In genomic region chr4:45212342-45213063, GRCm38 (mm10) we compare ENCODE assay signal across 20 mouse cellular contexts. TPM values are rescaled to one million over a fixed set of nuclear protein-coding genes. Genes with fewer than 3 reads are reported as not detected.
A peak's percentile ranks its signal among the peaks of the same experiment; 100 is the strongest.
DNase-seq lines count a peak whose midpoint lies in the region; ATAC-seq and TF ChIP-seq lines count a peak whose summit lies in the region.
"Had no signal": no experiment of that assay in that cellular context is flagged by ENCODE, and none has a peak within 500 bp of the region (broad histone marks: within the 10 kb centered on the region; RNA-seq: fewer than 3 reads in every experiment).

No protein-coding gene starts in this region.

- 58% methylated on average over 11 of the region's 11 CpGs for WGBS in hindbrain, embryonic 11.5 days
- 64% methylated on average over 11 of the region's 11 CpGs for WGBS in hindbrain, embryonic 16.5 days
- 63% methylated on average over 11 of the region's 11 CpGs for WGBS in midbrain, embryonic 14.5 days
- WGBS in midbrain, embryonic 13.5 days, result 71% methylated on average over 11 of the region's 11 CpGs

- H3K4me2 ChIP-seq in hindbrain, embryonic 11.5 days (replicated peaks; ENCODE audit: low read depth, low read length), result no peak overlapping the region
- no peak overlapping the region for H3K4me2 ChIP-seq in hindbrain, embryonic 16.5 days (ENCODE audit: low read length)
- H3K4me2 ChIP-seq in midbrain, embryonic 14.5 days (ENCODE audit: low read length), result no peak overlapping the region
- no peak overlapping the region for H3K4me2 ChIP-seq in midbrain, embryonic 13.5 days (replicated peaks)
- no peak overlapping the region for H3K4me2 ChIP-seq in myocyte (ENCODE audit: low read depth)
- H3K4me2 ChIP-seq: lung, embryonic 15.5 days; neural tube, embryonic 15.5 days had no signal

- H3K9me3 ChIP-seq in hindbrain, embryonic 11.5 days (ENCODE audit: control insufficient read depth, low read length), result no peaks in the 10 kb centered on the region
- H3K9me3 ChIP-seq in hindbrain, embryonic 16.5 days (ENCODE audit: control insufficient read depth, low read length), result no peaks in the 10 kb centered on the region
- H3K9me3 ChIP-seq in midbrain, embryonic 14.5 days (ENCODE audit: control insufficient read depth, low read length), result no peaks in the 10 kb centered on the region
- H3K9me3 ChIP-seq in midbrain, embryonic 13.5 days, result no peaks in the 10 kb centered on the region
- H3K9me3 ChIP-seq: forebrain, embryonic 10.5 days; limb, embryonic 10.5 days; lung, embryonic 15.5 days; neural tube, embryonic 15.5 days had no signal

- ATAC-seq in hindbrain, embryonic 11.5 days (ENCODE audit: low FRiP score), result peak; percentile 33; the same call in 1 of the 2 replicates
- no peak for ATAC-seq in hindbrain, embryonic 16.5 days
- no peak for ATAC-seq in midbrain, embryonic 14.5 days (ENCODE audit: low FRiP score, low TSS enrichment)
- ATAC-seq in midbrain, embryonic 13.5 days, result no peak

- H3K4me3 ChIP-seq in hindbrain, embryonic 11.5 days (ENCODE audit: low read depth, low read length), result no peak overlapping the region
- H3K4me3 ChIP-seq in hindbrain, embryonic 16.5 days (ENCODE audit: low read length), result no peak overlapping the region
- no peak overlapping the region for H3K4me3 ChIP-seq in midbrain, embryonic 14.5 days (replicated peaks; ENCODE audit: low read depth, low read length)
- no peak overlapping the region for H3K4me3 ChIP-seq in midbrain, embryonic 13.5 days (replicated peaks)
- no peak overlapping the region for H3K4me3 ChIP-seq in myocyte
- H3K4me3 ChIP-seq: forebrain, embryonic 10.5 days; heart, adult 2 months; limb, embryonic 10.5 days; lung, embryonic 15.5 days; neural tube, embryonic 15.5 days had no signal

- H3K4me1 ChIP-seq in hindbrain, embryonic 11.5 days (replicated peaks; ENCODE audit: control insufficient read depth, insufficient read depth, low read length), result no peaks in the 10 kb centered on the region
- H3K4me1 ChIP-seq in hindbrain, embryonic 16.5 days (ENCODE audit: control insufficient read depth, insufficient read depth, low read depth, low read length), result peaks cover 5% of the 10 kb centered on the region
- no peaks in the 10 kb centered on the region; the same call in 1 of the 2 replicates for H3K4me1 ChIP-seq in midbrain, embryonic 14.5 days (ENCODE audit: control insufficient read depth, insufficient read depth, low read length)
- H3K4me1 ChIP-seq in midbrain, embryonic 13.5 days (replicated peaks), result peaks cover 15% of the 10 kb centered on the region
- H3K4me1 ChIP-seq: lung, embryonic 15.5 days had no signal

- no peak overlapping the region for H3ac ChIP-seq in myocyte (ENCODE audit: control insufficient read depth, insufficient read length)

- H3K27ac ChIP-seq in hindbrain, embryonic 11.5 days (ENCODE audit: low read depth, low read length), result no peak overlapping the region
- no peak overlapping the region for H3K27ac ChIP-seq in hindbrain, embryonic 16.5 days (ENCODE audit: low read depth, low read length)
- H3K27ac ChIP-seq in midbrain, embryonic 14.5 days (replicated peaks; ENCODE audit: low read depth, low read length), result no peak overlapping the region
- H3K27ac ChIP-seq in midbrain, embryonic 13.5 days, result no peak overlapping the region
- H3K27ac ChIP-seq: forebrain, embryonic 10.5 days; heart, adult 2 months; limb, embryonic 10.5 days; lung, embryonic 15.5 days; neural tube, embryonic 15.5 days had no signal

- no peaks in the 10 kb centered on the region for H3K36me3 ChIP-seq in hindbrain, embryonic 11.5 days (ENCODE audit: control insufficient read depth, insufficient read depth, low read length)
- H3K36me3 ChIP-seq in hindbrain, embryonic 16.5 days (ENCODE audit: control insufficient read depth, insufficient read depth, low read length), result no peaks in the 10 kb centered on the region
- no peaks in the 10 kb centered on the region for H3K36me3 ChIP-seq in midbrain, embryonic 14.5 days (ENCODE audit: control insufficient read depth, insufficient read depth, low read length)
- H3K36me3 ChIP-seq in midbrain, embryonic 13.5 days, result no peaks in the 10 kb centered on the region
- no peaks in the 10 kb centered on the region for H3K36me3 ChIP-seq in myocyte (ENCODE audit: control insufficient read depth, insufficient read depth)
- H3K36me3 ChIP-seq: forebrain, embryonic 10.5 days; limb, embryonic 10.5 days; lung, embryonic 15.5 days; neural tube, embryonic 15.5 days had no signal

- H3K9ac ChIP-seq in hindbrain, embryonic 11.5 days (ENCODE audit: low read depth, low read length), result no peak overlapping the region
- H3K9ac ChIP-seq in hindbrain, embryonic 16.5 days (ENCODE audit: low read depth, low read length), result no peak overlapping the region
- no peak overlapping the region for H3K9ac ChIP-seq in midbrain, embryonic 14.5 days (replicated peaks; ENCODE audit: low read length)
- H3K9ac ChIP-seq in midbrain, embryonic 13.5 days (replicated peaks), result no peak overlapping the region
- H3K9ac ChIP-seq: lung, embryonic 15.5 days; neural tube, embryonic 15.5 days had no signal

- no peaks in the 10 kb centered on the region for H3K27me3 ChIP-seq in hindbrain, embryonic 11.5 days (ENCODE audit: control insufficient read depth, insufficient read depth, low read length)
- H3K27me3 ChIP-seq in hindbrain, embryonic 16.5 days (replicated peaks; ENCODE audit: control insufficient read depth, insufficient read depth, low read length), result no peaks in the 10 kb centered on the region
- no peaks in the 10 kb centered on the region for H3K27me3 ChIP-seq in midbrain, embryonic 14.5 days (ENCODE audit: control insufficient read depth, insufficient read depth, low read length)
- H3K27me3 ChIP-seq in midbrain, embryonic 13.5 days, result no peaks in the 10 kb centered on the region
- no peaks in the 10 kb centered on the region for H3K27me3 ChIP-seq in myocyte (ENCODE audit: control insufficient read depth, insufficient read depth, insufficient read length)
- H3K27me3 ChIP-seq: lung, embryonic 15.5 days; neural tube, embryonic 15.5 days had no signal

- DNase-seq in hindbrain, embryonic 11.5 days (ENCODE audit: low spot score), result peak; percentile 29
- DNase-seq in midbrain, embryonic 14.5 days, result peak; percentile 15
- peak; percentile 22 for DNase-seq in embryo, embryonic 11 days
- DNase-seq in kidney, adult 8-10 months, result no peak
- DNase-seq: adrenal gland, postnatal 14 days; cerebellum, adult 8-10 months; cerebellum, postnatal 36 days; gastrocnemius, postnatal 25 days; heart, adult 2 months; kidney, adult 2 months; kidney, postnatal 10 days; right cerebral cortex, postnatal 14 days had no signal

- TF ChIP-seq POLR2A in myocyte (IDR thresholded peaks at IDR 0.05; ENCODE audit: insufficient read length, low read depth), result no peak

- H3K79me2 ChIP-seq in myocyte (ENCODE audit: control insufficient read depth, insufficient read depth), result peaks cover 19% of the 10 kb centered on the region

TF ChIP-seq in myocyte, 11 proteins besides CTCF, POLR2A, EP300 and RAD21:
- TF ChIP-seq MAX (IDR thresholded peaks at IDR 0.05; ENCODE audit: low read depth) (no peak), SRF (IDR thresholded peaks at IDR 0.05; ENCODE audit: control insufficient read depth, insufficient read length, low read depth) (no peak), REST (IDR thresholded peaks at IDR 0.05; ENCODE audit: insufficient read depth, insufficient read length) (no peak), MYOG (IDR thresholded peaks at IDR 0.05; ENCODE audit: control insufficient read depth in 1 of 3, insufficient read depth in 1 of 3, insufficient read length in 2 of 3, low read depth in 2 of 3) (peak in 2 of 3 experiments; percentile 43 to 85), TCF3 (IDR thresholded peaks at IDR 0.05; ENCODE audit: insufficient read length, low read depth) (no peak), CEBPB (IDR thresholded peaks at IDR 0.05; ENCODE audit: insufficient read depth, poor library complexity, severe bottlenecking) (no peak), POLR2AphosphoS2 (IDR thresholded peaks at IDR 0.05; ENCODE audit: insufficient read length, low read depth) (peak; percentile 30), MYOD1 (IDR thresholded peaks at IDR 0.05; ENCODE audit: control insufficient read depth in 1 of 3, insufficient read length in 2 of 3, low read depth in 2 of 3) (peak in 2 of 3 experiments; percentile 27 to 62), USF1 (IDR thresholded peaks at IDR 0.05; ENCODE audit: low read depth) (no peak)
TF ChIP-seq in myocyte: peak in this region for 3.

RNA-seq across cellular contexts. Expression of gene Frmpd1, which starts 27.8 kb away (rescaled TPM):
- polyA plus RNA-seq in hindbrain, embryonic 11.5 days (2014; fragmentation: Nextera tagmentation; extraction: Ambion mirVana), result 1.6 and 1.9 TPM in 2 replicates
- 2.2 and 3.2 TPM in 2 replicates for polyA plus RNA-seq in hindbrain, embryonic 16.5 days (2015; fragmentation: Nextera tagmentation; extraction: Ambion mirVana)
- polyA plus RNA-seq in midbrain, embryonic 14.5 days (2014; fragmentation: Nextera tagmentation; extraction: Ambion mirVana), result 0.80 and 1.5 TPM in 2 replicates
- polyA plus RNA-seq in midbrain, embryonic 13.5 days (2015; fragmentation: Nextera tagmentation; extraction: Ambion mirVana), result 1.1 and 1.2 TPM in 2 replicates
- polyA plus RNA-seq in myocyte (2012; fragmentation: generic; extraction: Trizol), result 45.8 TPM
- polyA plus RNA-seq: liver, adult 2 months had no signal

Comparison
In these comparisons a context has a peak if more than half of its experiments do, and no peak if none do; other contexts are left out.
1. DNase-seq: peak in hindbrain, embryonic 11.5 days (single experiment), midbrain, embryonic 14.5 days (single experiment) and embryo, embryonic 11 days (single experiment); none in kidney, adult 8-10 months (0 of 2).
2. RNA of gene Frmpd1, which starts 27.8 kb away (polyA plus RNA-seq): 45.8 TPM in myocyte (single experiment); 2.2 to 3.2 TPM in hindbrain, embryonic 16.5 days, 1.6 to 1.9 TPM in hindbrain, embryonic 11.5 days, 0.80 to 1.5 TPM in midbrain, embryonic 14.5 days and 1.1 to 1.2 TPM in midbrain, embryonic 13.5 days; every median in the first group is over 10 times any median in the second.